Mouse (Mus musculus) lung, adult 2 months (tissue): ENCODE results near the gene Arhgap30.

Experiments
- CTCF ChIP-seq: fragments of 200-500 bp; IDR thresholded peaks from 2 replicates; pipeline ENCODE4 v1.5.1; 2011; ENCODE audit warnings: mild to moderate bottlenecking, low read length, control low read depth; ENCODE audit not compliant: insufficient read depth
- POLR2A ChIP-seq: fragments of 200-500 bp; IDR thresholded peaks from 2 replicates; pipeline ENCODE4 v1.6.1; 2011; ENCODE audit warnings: low read depth, mild to moderate bottlenecking, control low read depth, low read length, borderline replicate concordance; ENCODE audit errors: extremely low read depth

DNA sequence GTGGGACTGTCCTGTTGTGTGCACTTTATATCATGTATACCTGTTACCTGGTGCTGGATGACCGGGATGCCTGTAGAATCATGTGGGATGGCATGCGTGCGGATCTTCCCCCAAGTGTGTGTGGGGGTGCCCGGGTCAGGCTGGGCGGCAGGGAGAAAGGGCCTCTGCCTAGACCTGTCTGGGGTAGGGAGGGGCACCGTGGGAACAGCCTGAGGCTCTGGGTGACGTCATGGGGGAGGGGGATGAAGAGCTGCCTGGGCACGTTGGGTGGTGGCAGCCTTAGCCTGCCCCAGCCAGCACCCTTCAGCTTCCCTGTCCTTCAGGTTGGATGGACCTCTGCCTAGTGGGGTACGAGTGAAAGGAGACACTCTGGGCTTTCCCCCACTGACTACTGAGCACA lies 4.4 kb upstream of the Arhgap30 start:
- no peak for TF ChIP-seq POLR2A
- TF ChIP-seq CTCF: no peak
